Mouse (Mus musculus) bone marrow, adult 2 months (tissue): Measurements from ENCODE around the gene Fgf15.

ENCODE experiments used
- CTCF ChIP-seq: fragments of 200-500 bp; IDR thresholded peaks from 2 replicates; pipeline ENCODE4 v1.5.1; 2011; ENCODE audit warnings: low read length, control low read depth; ENCODE audit not compliant: control insufficient read depth, insufficient read depth
- POLR2A ChIP-seq: fragments of 200-500 bp; IDR thresholded peaks from 2 replicates; pipeline ENCODE4 v1.6.1; 2011; ENCODE audit warnings: low read depth, mild to moderate bottlenecking, control low read depth, low read length, borderline replicate concordance; ENCODE audit not compliant: control insufficient read depth

GRCm38 (mm10) chr7:144887672-144888071 lies 8.7 kb upstream of the Fgf15 start:
- TF ChIP-seq CTCF = no peak
- TF ChIP-seq POLR2A = no peak
